Mouse (Mus musculus): Measurements from ENCODE around the gene March10. TPM values are rescaled to one million over a fixed set of nuclear protein-coding genes. Genes with fewer than 3 reads are reported as not detected.

March10 gene
- total RNA-seq, 2 experiments from 2014 or later = 0.20 to 0.89 TPM

DNA sequence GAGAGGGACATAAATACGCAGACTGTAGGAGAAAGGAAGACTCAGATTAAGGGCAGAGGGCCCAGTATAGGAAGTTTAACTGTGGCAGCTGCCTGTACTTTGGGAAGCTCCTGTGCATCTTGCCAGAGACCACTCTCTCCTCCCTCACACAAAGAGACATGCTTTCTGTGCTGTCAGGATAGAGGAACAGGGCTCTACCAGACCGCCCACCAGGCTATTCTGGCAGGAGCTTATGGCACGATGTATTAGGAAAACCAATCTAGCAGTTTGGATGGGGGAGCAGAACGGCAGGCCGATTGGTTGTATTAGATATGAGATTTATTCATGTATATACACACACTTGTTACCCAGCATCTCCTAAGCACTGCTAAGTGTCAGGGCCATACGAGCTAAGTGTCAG lies 138.8 kb downstream of the March10 start:
- peak in 1 of 2 experiments; percentile 57 for DNase-seq (ENCODE audit: low spot score in 2 of 2)

DNA sequence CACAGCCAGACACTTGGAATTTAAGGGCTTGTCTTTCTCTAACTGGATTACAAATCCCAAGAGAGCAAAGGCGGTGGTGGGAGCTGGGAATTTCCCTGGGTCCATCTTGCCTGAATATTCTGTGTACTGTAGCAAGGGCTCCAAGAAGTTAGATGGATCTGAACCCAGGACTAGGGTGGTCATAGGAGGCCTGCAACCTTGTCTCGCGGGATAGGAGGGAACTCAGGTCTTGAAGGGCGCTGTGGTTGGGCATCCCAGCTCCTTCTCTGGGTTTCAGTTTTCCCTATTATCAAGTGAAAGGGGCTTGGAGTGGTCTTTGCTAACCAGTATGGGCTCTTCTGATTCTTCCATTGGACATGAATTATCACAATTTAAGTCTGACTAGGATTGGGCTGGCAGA lies 140.4 kb downstream of the March10 start:
- no peak for DNase-seq (ENCODE audit: low spot score in 2 of 2)

- no peak for DNase-seq (ENCODE audit: low spot score in 2 of 2)
Observed at GRCm38 (mm10) chr11:105315296-105315695, 141.2 kb downstream of the March10 start.

DNA sequence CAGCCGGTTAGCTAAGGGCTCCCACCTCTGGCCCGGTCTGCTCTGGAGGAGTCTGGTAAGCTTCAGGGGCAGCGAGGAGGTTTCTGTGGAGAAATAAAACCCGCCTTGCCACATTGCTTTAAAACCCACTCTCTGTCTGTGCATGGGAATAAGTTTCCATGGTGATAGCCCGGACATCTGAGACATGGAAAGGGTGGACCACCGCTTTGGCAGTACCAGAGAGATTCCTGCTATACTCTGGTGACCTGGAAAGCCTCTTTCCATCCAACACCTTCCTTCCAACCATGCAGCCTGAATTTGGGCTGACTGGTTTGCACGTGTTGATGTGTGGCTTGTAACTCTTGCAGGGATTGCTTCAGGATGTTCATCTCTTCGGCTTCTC lies 142.9 kb downstream of the March10 start:
- no peak for DNase-seq (ENCODE audit: low spot score in 2 of 2)

- DNase-seq (ENCODE audit: low spot score in 2 of 2) = no peak
Observed at GRCm38 (mm10) chr11:105312972-105313632, 143.4 kb downstream of the March10 start.

DNA sequence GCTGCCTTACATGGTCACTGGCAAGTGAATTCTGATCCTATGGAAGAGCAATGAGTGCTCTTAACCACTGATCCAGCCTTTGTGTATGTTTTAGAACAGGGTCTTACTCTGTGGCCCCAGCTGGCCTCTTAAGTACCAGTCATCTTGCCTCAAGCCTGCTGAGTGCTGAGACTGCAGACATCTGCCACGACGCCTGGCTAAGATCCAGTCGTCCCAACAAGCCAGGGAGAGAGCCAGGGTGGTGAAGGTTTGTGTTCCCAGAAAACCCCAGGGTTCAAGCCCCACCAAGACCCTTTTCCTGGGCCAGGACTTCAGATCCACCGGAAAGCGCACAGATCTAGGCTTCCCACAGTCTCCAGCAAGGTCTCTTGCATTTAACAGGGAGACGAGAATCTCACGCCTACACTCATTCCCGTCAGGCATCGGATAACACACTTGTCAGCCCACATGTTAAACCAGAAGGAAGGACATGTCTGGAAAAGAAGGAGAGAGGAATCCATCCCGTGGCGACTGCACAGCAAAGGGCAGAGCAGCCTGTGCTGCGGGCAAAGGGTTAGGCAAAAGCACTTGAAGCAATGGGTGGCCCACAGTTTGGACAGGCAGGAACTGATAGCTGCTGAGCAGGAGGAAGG lies 144.1 kb downstream of the March10 start:
- DNase-seq (ENCODE audit: low spot score in 2 of 2) = peak in 1 of 2 experiments; percentile 33

GRCm38 (mm10) chr11:105311291-105311975 lies 145.1 kb downstream of the March10 start:
- peak in 1 of 2 experiments; percentile 61 for DNase-seq (ENCODE audit: low spot score in 2 of 2)

Other genes starting within 250 kb of the March10 start
- gene Mrc2, start 164.1 kb downstream of the March10 start, total RNA-seq (2021) = 1 to 10 TPM; 4.0 to 5.1 TPM
- gene Tanc2, start 133.3 kb upstream of the March10 start, total RNA-seq (2021) = 100 to 1,000 TPM; 145 to 163 TPM

All from layer of hippocampus, adult 18-20 months (tissue).